Mouse (Mus musculus) cerebellum, postnatal 4 days (tissue): ENCODE results near the gene Flvcr2.

Experiments used
- DNase-seq, 2 experiments: peaks; one replicate each; pipeline ENCODE4 v3.0.0; 2022; ENCODE audit warnings: low spot score in 2 of 2, mixed read lengths in 1 of 2

The Flvcr2 gene

DNA sequence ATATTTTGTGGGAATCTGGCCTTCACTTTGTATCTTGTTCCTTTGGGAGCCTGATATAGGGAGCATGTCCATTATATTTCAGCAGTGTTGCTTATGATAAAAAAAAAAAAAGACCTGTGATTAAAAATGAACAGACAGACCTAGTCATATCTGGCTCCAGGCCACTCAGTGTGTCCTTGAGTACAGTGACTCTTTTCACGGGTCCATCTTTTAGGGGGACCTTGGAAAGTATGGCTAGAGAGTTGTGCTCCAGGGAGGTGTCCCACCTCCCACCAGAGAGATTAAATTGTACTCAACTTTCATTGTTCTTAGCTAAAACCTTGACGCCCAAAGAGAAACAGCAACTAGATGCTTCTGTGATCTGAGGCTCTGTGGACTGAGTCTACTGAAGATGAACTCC is 47.8 kb downstream of the Flvcr2 start:
- DNase-seq, result no peak

DNA sequence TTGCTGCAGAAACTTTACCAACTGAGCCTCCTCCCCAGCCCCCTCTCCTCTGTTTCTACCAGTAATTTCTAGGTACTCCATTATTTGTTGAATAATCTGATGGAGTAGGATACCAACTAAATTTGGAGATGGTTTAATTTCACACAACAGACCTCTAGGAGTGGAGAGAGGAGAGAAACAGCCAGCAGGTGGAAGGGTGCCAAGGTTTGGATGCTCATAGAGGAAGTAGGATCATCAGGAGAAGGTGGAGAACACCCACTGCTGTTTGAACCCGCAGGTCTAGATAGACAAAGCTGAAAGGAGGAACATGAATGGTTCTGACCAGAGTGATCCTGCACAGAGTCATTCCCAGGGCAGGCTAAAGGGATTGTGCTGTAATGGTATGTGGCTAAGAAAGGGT is 49.2 kb downstream of the Flvcr2 start:
- no peak for DNase-seq

DNA sequence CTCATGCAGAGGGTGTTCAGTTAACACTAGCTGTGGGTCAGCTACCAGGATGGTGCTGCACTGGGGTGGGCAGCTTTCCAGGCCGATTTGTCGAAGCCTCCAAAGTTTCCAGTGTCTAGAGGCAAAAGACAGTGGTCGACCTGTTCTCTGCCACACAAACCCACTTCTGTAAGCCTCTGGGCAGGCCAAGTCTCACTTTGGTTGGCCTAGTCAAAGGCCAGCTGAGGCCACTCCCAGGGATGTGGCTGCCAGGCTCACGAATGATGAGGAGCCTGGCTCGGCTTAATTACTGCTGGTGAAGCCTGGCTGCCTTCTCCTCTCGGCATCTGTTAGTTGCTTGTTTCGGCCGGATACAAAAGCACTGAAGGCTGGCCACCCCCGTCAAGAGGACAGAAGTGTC is 53.7 kb downstream of the Flvcr2 start:
- peak in 1 of 2 experiments; percentile 25 for DNase-seq

DNA sequence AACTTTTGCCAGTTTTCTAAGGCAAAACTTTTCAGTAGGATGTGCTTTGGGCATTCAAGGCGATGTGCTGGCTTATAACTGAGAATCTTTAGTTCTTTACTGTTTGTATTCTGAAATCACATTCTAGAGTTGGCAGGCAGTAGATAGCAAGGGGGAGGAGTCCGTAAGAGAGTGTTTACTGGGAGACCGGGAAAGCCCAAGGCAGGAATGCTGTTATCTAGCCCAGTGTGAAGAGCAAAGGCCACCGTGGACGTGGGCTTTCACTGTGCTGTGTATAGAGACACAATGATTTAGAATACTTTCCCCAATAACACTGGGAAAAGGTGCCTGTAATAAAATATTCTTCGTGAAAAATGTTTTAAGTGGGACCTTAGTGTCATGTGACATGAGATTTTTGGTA is 63.4 kb downstream of the Flvcr2 start:
- no peak for DNase-seq

DNA sequence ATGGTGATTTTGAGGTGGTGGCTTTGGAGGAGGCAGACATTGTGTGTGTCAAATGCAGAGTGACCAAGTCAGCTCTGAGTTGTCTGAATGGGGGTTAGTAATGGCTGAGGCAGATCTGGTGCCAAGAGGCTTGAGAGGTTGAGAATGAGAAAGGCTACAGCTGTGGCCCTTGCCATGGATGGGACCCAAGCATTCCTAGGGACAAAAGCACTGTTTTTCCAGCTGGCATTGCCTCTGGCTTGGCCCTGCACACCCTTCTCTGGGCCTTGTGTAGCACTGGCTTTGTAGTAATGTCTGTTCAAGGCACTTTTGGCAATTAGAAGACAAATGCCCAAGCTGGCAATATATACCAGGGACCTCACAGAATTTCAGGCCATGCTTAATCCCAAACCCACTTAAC is 64.6 kb downstream of the Flvcr2 start:
- DNase-seq, result no peak

GRCm38 (mm10) chr12:85811676-85812075 is 65.3 kb downstream of the Flvcr2 start:
- no peak for DNase-seq

- no peak for DNase-seq
Observed at GRCm38 (mm10) chr12:85813599-85813998, 67.3 kb downstream of the Flvcr2 start.

GRCm38 (mm10) chr12:85822051-85822450 is 75.7 kb downstream of the Flvcr2 start:
- no peak for DNase-seq

GRCm38 (mm10) chr12:85824438-85825264 is 78.3 kb downstream of the Flvcr2 start, which contains the start of the genes Erg28 and Ttll5:
Gene Erg28, minus strand, starts transcription at chr12:85824550.
Gene Ttll5, plus strand, starts transcription at chr12:85824659.
- peak; percentile 84 to 95 for DNase-seq

DNA sequence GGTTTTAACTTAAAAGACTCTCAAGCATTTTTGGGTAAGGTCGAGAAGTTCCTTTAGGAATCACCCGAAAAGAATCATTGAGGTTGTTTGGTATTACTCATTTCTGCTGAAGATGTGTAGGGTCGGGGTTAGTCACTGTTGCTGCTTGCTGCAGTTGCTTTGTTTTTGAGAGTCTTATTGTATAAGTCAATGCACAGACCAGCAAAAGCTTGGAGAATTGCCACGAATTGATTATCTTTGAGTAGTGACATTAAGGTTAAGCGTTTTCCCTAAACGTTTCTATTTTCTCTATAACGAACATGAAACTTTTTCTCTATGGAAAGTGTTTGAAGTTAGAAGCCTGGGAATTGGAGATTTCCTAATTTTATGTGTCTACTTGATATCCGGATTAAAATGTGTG is 79.0 kb downstream of the Flvcr2 start:
- no peak for DNase-seq

DNA sequence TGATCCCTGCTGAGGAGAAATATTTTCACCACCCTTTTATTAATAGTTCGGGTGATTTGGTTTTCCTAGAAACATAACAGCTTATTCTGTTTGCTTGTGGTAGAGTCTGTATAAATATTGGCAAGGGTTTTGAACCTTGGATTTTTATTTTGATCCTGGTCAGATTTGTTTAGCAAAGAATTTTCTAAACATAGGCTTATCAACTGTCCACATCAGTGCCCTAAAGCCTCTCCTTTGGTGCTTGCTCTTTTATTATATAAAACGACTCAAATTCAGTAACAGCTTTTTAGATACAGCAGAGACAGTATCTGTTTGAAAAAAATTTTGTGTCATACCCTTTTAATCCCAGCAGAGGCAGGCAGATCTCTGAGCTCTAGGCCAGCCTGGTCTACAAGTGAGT is 79.5 kb downstream of the Flvcr2 start:
- DNase-seq, result no peak

DNA sequence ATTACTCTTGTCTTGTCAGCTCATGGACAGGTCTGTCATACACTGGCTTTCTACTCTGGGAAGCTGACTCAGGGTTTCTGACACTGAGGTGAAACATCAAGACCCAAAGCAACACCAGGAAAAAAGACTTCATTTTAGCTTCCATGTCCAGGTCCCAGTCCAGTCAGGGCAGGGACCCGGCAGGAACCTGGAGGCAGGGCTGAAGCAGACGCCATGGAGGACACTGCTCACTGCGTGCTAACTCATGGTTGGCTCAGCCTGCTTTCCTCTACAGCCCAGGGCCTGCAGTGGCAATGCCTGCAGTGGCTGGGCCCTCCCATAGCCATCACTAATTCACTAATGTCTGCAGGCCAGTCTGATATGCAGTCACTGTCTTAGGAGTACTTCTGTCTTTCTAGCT is 82.5 kb downstream of the Flvcr2 start:
- DNase-seq, result no peak

- no peak for DNase-seq
Observed at GRCm38 (mm10) chr12:85829866-85830265, 83.5 kb downstream of the Flvcr2 start.

- no peak for DNase-seq
Observed at GRCm38 (mm10) chr12:85830691-85831090, 84.4 kb downstream of the Flvcr2 start.

GRCm38 (mm10) chr12:85834543-85834942 is 88.2 kb downstream of the Flvcr2 start:
- no peak for DNase-seq

GRCm38 (mm10) chr12:85837765-85838164 is 91.4 kb downstream of the Flvcr2 start:
- no peak for DNase-seq

- DNase-seq, result no peak
Observed at GRCm38 (mm10) chr12:85839371-85840000, 93.1 kb downstream of the Flvcr2 start.

GRCm38 (mm10) chr12:85848164-85848958 is 102.0 kb downstream of the Flvcr2 start:
- DNase-seq, result peak in 1 of 2 experiments; percentile 15

DNA sequence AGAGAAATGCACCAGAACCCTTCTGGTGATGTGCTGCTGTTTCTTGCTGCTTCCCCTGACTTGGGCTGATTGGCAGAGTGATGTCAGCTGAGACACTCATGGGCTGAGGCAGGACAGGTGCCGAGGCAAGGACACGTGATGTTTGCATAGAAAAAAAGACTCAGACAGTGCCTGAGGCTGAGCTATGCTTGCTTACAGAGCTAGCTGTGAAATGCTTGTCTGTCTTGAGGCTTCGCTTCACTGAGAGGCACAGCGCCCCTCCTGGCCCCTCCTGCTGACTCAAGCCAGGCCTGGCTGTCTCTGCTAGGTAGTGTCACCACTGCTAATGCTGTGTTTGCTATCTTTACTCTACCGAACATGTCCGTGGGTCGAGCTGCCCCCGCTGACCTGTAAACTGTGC is 104.3 kb downstream of the Flvcr2 start:
- no peak for DNase-seq

DNA sequence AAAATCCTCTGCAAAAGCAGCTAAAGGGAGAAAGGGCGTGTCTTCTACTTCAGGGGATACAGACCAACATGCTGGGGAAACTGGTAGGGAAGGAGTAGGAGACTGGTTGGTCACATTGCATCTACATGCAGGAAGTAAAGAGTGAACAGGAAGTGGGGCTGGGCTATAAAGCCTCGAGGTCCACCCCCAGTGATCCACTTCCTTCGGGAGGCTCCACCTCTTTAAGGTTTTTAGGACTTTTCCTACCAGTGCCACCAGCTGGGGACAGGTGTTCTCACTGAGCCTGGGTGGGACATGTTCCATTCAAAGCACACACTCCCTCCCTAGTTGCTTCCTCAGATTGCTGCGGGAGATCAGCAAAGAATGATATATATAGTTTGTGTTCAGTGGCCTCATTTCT is 107.5 kb downstream of the Flvcr2 start:
- DNase-seq, result no peak

- no peak for DNase-seq
Observed at GRCm38 (mm10) chr12:85854271-85854670, 107.9 kb downstream of the Flvcr2 start.

DNA sequence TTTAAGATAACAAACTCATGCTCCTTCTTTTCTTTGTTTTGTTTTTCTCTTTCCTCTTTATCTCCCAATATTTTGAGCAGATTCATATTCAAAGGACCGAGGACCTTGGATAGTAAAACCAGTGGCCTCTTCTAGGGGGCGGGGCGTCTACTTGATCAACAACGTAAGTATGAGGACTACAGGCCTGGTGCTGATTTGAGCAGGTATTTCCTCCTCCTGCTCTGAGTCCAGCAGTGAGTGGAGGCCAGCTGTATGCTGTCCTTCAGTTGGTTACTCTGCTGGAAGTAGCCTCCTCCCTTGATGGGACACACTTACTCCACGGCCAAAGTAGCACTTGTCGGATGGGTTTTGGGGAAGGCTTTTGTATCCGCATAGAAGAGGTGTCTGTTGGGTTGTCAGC is 111.0 kb downstream of the Flvcr2 start:
- DNase-seq, result no peak
